Mouse (Mus musculus) midbrain, postnatal 0 days (tissue): ENCODE data around the gene Gm10577. TPM values are rescaled to one million over a fixed set of nuclear protein-coding genes. Genes with fewer than 3 reads are reported as not detected.

ENCODE experiments used
- ATAC-seq: fragments of 200-750 bp; cut with Nextera tagmentation; 2 replicates; pipeline ENCODE4 v1.8.0; 2017; ENCODE audit warnings: moderate number of reproducible peaks, mild to moderate bottlenecking, moderate TSS enrichment, moderate library complexity; ENCODE audit not compliant: low FRiP score
- DNase-seq: peaks from one replicate; pipeline ENCODE4 v3.0.0-alpha.2; 2015; ENCODE audit warnings: low spot score
- H3K27ac ChIP-seq: fragments of 300-500 bp; sonication (generic); 2 replicates; pipeline ENCODE4 v1.5.1; 2014; ENCODE audit warnings: low read depth, mild to moderate bottlenecking, low read length, mixed read lengths
- H3K27me3 ChIP-seq: fragments of 300-500 bp; sonication (generic); 2 replicates; pipeline ENCODE4 v1.6.1; 2014; ENCODE audit warnings: low read length, control low read depth, mixed read lengths; ENCODE audit not compliant: insufficient read depth
- H3K36me3 ChIP-seq: fragments of 300-500 bp; sonication (generic); 2 replicates; pipeline ENCODE4 v1.6.1; 2014; ENCODE audit warnings: low read length, control low read depth, mixed read lengths; ENCODE audit not compliant: insufficient read depth
- H3K4me1 ChIP-seq: fragments of 300-500 bp; sonication (generic); 2 replicates; pipeline ENCODE4 v1.6.1; 2014; ENCODE audit warnings: mild to moderate bottlenecking, control low read depth, antibody characterized with exemption, low read length, mixed read lengths; ENCODE audit not compliant: insufficient read depth
- H3K4me2 ChIP-seq: fragments of 300-500 bp; sonication (generic); 2 replicates; pipeline ENCODE4 v1.6.1; 2014; ENCODE audit warnings: low read depth, mild to moderate bottlenecking, low read length, mixed read lengths; ENCODE audit not compliant: poor library complexity, severe bottlenecking
- H3K4me3 ChIP-seq: fragments of 300-500 bp; sonication (generic); 2 replicates; pipeline ENCODE4 v1.5.1; 2014; ENCODE audit warnings: low read depth, mild to moderate bottlenecking, low read length, moderate library complexity
- H3K9ac ChIP-seq: fragments of 300-500 bp; sonication (generic); replicated peaks from 2 replicates; pipeline ENCODE4 v1.6.1; 2014; ENCODE audit warnings: mild to moderate bottlenecking, low read length, moderate library complexity, mixed read lengths; ENCODE audit not compliant: poor library complexity, severe bottlenecking
- H3K9me3 ChIP-seq: fragments of 300-500 bp; sonication (generic); 2 replicates; pipeline ENCODE4 v1.6.1; 2016; ENCODE audit warnings: low read length, control low read depth
- CTCF ChIP-seq: IDR thresholded peaks from 2 replicates; pipeline ENCODE4 v1.5.1; 2016; ENCODE audit warnings: antibody characterized with exemption, mild to moderate bottlenecking
- WGBS: fragments of 180-500 bp; shearing (Covaris S2); extraction: QIAGEN DNeasy Blood & Tissue Kit; methylation state at CpG from one replicate; pipeline ENCODE4 v1.1.7; 2014; 5-methylcytosine and 5-hydroxymethylcytosine counted together
- polyA plus RNA-seq: library from polyadenylated mRNA; unstranded; fragments of >200 nt; fragmentation: Nextera tagmentation; extraction: Ambion mirVana; gene quantifications from 2 replicates; pipeline ENCODE4 v1.2.1, GENCODE M21; 2015
- total RNA-seq: library from RNA; depleted of rRNA; stranded (reverse); fragments of >200 nt; gene quantifications from 2 replicates; pipeline ENCODE4 v1.2.3, GENCODE M21; 2014

Gene Gm10577
- total and polyA plus RNA-seq, 2 experiments from 2014 or later, result not detected

GRCm38 (mm10) chr4:101044149-101044548, 23.7 kb upstream of the Gm10577 start:
- no peak overlapping the region for H3K4me2 ChIP-seq
- H3K9ac ChIP-seq, result no peak overlapping the region
- H3K27ac ChIP-seq, result no peak overlapping the region
- H3K4me1 ChIP-seq, result no peaks in the 10 kb centered on the region
- DNase-seq, result no peak
- H3K36me3 ChIP-seq, result no peaks in the 10 kb centered on the region
- TF ChIP-seq CTCF, result no peak
- no peaks in the 10 kb centered on the region for H3K27me3 ChIP-seq
- H3K9me3 ChIP-seq, result no peaks in the 10 kb centered on the region
- no peak for ATAC-seq
- no peak overlapping the region for H3K4me3 ChIP-seq

- Histone ChIP-seq H3K4me3 (no peak overlapping the region), H3K4me2 (no peak overlapping the region), H3K9ac (no peak overlapping the region), H3K36me3 (no peaks in the 10 kb centered on the region), H3K9me3 (no peaks in the 10 kb centered on the region), H3K27ac (no peak overlapping the region), H3K27me3 (no peaks in the 10 kb centered on the region), H3K4me1 (no peaks in the 10 kb centered on the region)
- ATAC-seq (no peak), DNase-seq (no peak)
- 81% methylated on average over 2 of the region's 2 CpGs for WGBS
- TF ChIP-seq CTCF, result no peak
Measured at GRCm38 (mm10) chr4:101043691-101044090, 23.2 kb upstream of the Gm10577 start.

GRCm38 (mm10) chr4:101037156-101037555, 16.7 kb upstream of the Gm10577 start:
- no peak for TF ChIP-seq CTCF
- DNase-seq, result no peak
- H3K27me3 ChIP-seq, result no peaks in the 10 kb centered on the region
- H3K4me1 ChIP-seq, result no peaks in the 10 kb centered on the region
- H3K9ac ChIP-seq, result no peak overlapping the region
- no peaks in the 10 kb centered on the region for H3K36me3 ChIP-seq
- H3K4me2 ChIP-seq, result no peak overlapping the region
- H3K9me3 ChIP-seq, result no peaks in the 10 kb centered on the region
- no peak overlapping the region for H3K27ac ChIP-seq
- no peak for ATAC-seq
- WGBS, result 46% methylated on average over 7 of the region's 7 CpGs
- no peak overlapping the region for H3K4me3 ChIP-seq

- ATAC-seq (no peak), DNase-seq (peak; percentile 6)
- Histone ChIP-seq H3K4me1 (no peaks in the 10 kb centered on the region), H3K27me3 (no peaks in the 10 kb centered on the region), H3K9me3 (no peaks in the 10 kb centered on the region), H3K4me3 (no peak overlapping the region), H3K4me2 (no peak overlapping the region), H3K9ac (no peak overlapping the region), H3K36me3 (no peaks in the 10 kb centered on the region), H3K27ac (no peak overlapping the region)
- 85% methylated on average over 5 of the region's 5 CpGs for WGBS
- no peak for TF ChIP-seq CTCF
Measured at GRCm38 (mm10) chr4:101035131-101035530, 14.6 kb upstream of the Gm10577 start.

- no peak for TF ChIP-seq CTCF
- no peaks in the 10 kb centered on the region for H3K9me3 ChIP-seq
- H3K4me1 ChIP-seq, result no peaks in the 10 kb centered on the region
- no peak overlapping the region for H3K4me3 ChIP-seq
- ATAC-seq (no peak), DNase-seq (no peak)
- no peak overlapping the region for H3K27ac ChIP-seq
- H3K27me3 ChIP-seq, result no peaks in the 10 kb centered on the region
- H3K36me3 ChIP-seq, result no peaks in the 10 kb centered on the region
- no peak overlapping the region for H3K9ac ChIP-seq
- H3K4me2 ChIP-seq, result no peak overlapping the region
- 72% methylated on average over 3 of the region's 3 CpGs for WGBS
Measured at GRCm38 (mm10) chr4:101033047-101033446, 12.6 kb upstream of the Gm10577 start.

- no peaks in the 10 kb centered on the region for H3K4me1 ChIP-seq
- H3K27ac ChIP-seq, result no peak overlapping the region
- H3K9me3 ChIP-seq, result 0 out of 2 replicates have a peak, but pooled peaks cover 3% of the 10 kb centered on the region
- TF ChIP-seq CTCF, result no peak
- ATAC-seq (no peak), DNase-seq (no peak)
- H3K4me2 ChIP-seq, result no peak overlapping the region
- no peak overlapping the region for H3K4me3 ChIP-seq
- no peaks in the 10 kb centered on the region for H3K36me3 ChIP-seq
- no peak overlapping the region for H3K9ac ChIP-seq
- 93% methylated on average over 9 of the region's 9 CpGs for WGBS
- H3K27me3 ChIP-seq, result no peaks in the 10 kb centered on the region
Measured at GRCm38 (mm10) chr4:101027852-101028411, 7.4 kb upstream of the Gm10577 start.
